Mouse (Mus musculus) monocyte, adult 5-6 weeks (primary cell): ENCODE data around the gene Ints4. TPM values are rescaled to one million over a fixed set of nuclear protein-coding genes. Genes with fewer than 3 reads are reported as not detected.

Experiments used
- ATAC-seq: fragments of 153-309, 156-312 bp; replicated peaks from 2 replicates; pipeline ENCODE4 v1.8.0; 2017; ENCODE audit warnings: mild to moderate bottlenecking; ENCODE audit not compliant: low TSS enrichment, insufficient number of reproducible peaks, severe bottlenecking, poor library complexity, low FRiP score
- total RNA-seq: library from RNA; stranded (forward); fragments of 200-1000, 200-491, 200-594 nt; gene quantifications from 3 replicates; pipeline ENCODE4 v1.2.3, GENCODE M21; 2017

The Ints4 gene
- total RNA-seq, 1 experiment from 2014 or later = 34.0 TPM

GRCm38 (mm10) chr7:97514786-97515185 lies 34.0 kb downstream of the Ints4 start:
- ATAC-seq = no peak

- ATAC-seq = no peak
Observed at GRCm38 (mm10) chr7:97519935-97520334, 39.2 kb downstream of the Ints4 start.

DNA sequence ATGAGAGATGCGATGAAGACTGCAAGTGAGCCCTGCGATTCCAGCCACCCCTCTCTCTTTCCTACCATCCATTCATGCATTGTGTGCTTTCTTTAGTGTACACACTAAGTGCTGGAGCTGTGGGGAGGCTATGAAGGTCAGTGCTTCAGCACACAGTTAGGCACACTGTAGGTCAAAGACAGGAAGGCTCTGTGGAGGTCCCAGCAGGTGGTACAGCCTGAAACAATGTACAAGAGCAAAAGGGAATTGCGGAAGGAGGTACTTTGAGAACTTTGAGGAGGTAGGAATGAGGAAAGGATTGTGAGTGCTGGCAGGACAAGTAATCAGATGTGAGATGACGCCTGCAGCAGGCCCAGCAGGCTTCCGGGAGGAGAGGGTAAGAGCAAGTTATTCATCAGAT lies 54.8 kb downstream of the Ints4 start:
- ATAC-seq = no peak

DNA sequence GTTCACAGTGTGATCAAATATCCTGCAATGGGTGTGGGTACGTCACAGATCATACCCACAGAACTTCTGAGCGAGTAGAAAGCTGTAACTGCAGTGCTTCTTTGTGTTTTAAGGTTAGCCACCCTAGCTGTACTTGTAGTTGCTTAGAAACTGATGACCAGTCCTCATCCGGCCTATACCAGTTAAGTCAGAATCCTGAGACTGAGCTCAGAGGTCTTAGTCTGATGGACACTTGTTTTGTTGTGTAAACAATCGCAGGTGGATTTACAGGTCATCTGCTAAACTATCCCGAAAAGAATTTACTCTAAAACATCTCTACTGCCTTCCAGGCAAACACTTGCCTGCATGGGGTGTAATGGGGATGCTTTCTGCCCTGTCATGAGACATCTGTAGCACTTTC lies 55.8 kb downstream of the Ints4 start:
- no peak for ATAC-seq

- no peak for ATAC-seq
Observed at GRCm38 (mm10) chr7:97546462-97546861, 65.7 kb downstream of the Ints4 start.

GRCm38 (mm10) chr7:97549301-97549700 lies 68.5 kb downstream of the Ints4 start:
- no peak for ATAC-seq

DNA sequence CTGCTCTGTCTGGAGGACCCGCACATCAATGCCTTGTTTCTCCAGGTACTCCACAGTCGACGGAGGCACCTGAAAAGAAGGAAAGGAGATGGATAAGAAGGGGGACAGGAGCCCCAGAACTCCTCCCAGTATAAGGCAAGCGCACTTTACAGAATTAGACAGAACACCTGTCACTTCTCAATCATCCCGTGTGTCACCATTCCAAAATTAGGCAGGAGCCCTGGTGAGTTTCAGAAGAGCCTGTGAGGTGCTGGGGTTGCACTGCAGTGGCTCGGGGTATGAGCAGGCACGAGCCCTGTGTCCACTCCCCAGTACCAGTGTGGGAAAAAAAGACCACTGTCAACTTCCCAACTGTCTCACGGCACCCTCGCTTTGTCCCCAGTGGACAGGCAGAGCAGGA lies 69.9 kb downstream of the Ints4 start:
- no peak for ATAC-seq

DNA sequence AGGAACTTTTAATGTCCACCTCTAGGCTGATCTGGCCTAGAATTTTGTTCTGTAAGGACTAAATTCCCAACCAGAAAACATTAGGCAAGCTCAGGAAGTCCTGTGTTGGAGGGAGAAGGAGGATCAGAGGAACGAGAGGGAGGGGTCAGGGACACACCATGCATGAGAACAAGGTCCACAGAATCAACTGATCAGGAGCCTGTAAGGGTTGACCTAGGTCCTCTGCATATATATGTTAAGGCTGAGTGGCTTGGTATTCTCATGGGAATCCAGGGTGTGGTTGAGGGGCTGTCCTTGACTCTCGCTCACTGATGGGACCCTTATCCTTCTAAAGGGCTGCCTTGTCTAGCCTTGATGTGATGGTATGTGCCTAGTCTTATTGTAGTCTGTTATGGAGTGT lies 82.8 kb downstream of the Ints4 start:
- no peak for ATAC-seq

DNA sequence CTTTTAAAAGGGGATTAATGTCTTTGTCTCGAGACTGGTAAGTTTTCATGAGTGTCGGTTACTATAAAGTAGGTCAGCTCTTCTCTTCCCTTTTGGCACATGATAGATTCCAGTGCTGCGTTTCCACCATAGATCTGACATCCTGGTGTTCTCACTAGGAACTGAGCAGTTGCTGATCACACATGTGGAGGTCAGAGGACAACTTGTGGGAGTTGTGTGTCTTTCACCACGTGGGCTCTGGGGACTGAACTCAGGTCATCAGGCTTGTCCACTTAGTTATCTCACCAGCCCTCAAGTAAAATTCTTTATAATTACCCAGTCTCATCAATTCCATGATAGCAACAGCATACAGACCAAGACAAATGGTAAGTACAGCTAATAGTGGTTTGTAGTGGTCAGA lies 88.6 kb downstream of the Ints4 start:
- ATAC-seq = no peak

DNA sequence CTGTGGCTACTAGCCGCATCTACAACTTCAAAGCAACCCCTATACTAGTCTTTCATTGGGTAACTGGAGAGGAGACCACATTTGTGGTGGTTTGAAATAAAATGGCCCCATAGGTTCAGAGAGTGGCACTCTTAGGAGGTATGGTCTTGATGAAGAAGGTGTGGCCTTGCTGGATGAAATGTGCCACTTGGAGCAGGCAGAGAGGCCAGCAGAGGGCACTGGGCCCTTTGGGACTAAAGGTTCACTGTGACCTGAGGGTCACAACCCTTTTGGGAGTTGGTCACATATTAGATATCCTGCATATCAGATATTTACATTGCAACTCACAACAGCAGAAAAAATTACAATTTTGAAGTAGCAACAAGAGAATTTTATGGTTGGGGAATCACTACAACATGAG lies 89.6 kb downstream of the Ints4 start:
- ATAC-seq = no peak

GRCm38 (mm10) chr7:97578361-97579066 lies 97.8 kb downstream of the Ints4 start:
- no peak for ATAC-seq

GRCm38 (mm10) chr7:97579067-97579975 lies 98.6 kb downstream of the Ints4 start, which contains the start of the genes Aamdc and Rsf1:
Gene Aamdc, minus strand, starts transcription at chr7:97579497.
Gene Rsf1, plus strand, starts transcription at chr7:97579889.
- peak; percentile 83 for ATAC-seq

DNA sequence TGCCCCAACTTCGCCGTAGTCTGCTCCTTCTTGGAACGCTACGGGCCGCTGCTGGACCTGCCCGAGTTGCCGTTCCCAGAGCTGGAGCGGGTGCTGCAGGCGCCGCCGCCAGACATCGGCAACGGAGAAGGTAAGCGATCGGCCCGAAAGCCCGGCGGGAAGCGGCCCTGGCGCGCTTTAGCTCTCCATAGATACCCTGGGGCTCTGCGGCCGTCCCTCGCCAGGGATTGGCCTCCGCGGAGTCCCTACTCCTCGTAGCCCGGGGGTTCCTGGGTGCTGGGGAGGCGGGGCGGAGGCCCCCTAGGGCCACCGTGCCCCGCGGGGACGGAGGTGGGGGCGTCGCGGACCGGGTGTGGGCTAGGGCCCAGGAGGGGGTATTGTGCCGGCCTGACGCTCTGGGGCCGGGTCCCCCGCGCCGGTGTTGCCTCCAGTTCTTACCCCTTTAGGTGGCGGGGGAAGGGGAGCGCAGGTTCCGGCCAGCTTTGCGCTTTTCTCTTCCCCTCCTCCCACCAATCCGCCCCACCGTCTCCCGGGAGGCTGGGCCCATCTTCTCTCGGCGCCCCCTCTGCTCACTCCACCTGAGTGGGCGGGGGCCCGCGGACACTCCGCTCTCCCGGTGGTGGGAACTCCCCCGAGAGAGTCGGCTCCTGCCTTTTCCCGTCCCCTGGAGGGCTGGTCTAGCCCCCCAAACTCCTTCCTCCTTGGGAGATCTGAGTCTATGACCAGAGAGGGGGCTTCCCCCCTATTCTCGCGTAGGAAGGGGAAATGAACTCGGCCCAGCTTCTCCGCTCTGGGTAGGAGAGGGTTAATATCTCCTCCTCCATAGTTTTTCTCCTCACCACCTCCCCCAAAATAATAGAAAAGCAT lies 99.5 kb downstream of the Ints4 start:
- 0 out of 2 replicates have a peak, but pooled peaks have one; percentile 4 for ATAC-seq

DNA sequence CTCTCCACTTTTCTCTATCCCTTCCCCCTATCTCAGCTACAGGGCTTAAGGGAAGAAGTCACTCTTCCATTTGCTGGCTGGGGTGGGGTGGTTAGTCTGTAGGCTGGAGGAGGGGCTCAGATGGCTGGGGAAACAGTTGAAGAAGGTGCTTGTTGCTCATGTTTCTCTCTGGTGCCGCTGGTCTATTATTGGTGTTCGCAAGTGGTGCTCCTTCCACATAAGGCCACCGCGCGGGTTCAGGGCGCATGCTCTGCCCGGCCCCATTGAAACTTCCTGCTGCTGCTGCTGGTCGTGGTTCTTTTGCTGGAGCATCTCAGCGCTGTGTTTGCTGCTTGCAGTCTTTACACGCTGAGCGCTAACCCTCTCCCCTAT lies 100.1 kb downstream of the Ints4 start:
- peak; percentile 88 for ATAC-seq

DNA sequence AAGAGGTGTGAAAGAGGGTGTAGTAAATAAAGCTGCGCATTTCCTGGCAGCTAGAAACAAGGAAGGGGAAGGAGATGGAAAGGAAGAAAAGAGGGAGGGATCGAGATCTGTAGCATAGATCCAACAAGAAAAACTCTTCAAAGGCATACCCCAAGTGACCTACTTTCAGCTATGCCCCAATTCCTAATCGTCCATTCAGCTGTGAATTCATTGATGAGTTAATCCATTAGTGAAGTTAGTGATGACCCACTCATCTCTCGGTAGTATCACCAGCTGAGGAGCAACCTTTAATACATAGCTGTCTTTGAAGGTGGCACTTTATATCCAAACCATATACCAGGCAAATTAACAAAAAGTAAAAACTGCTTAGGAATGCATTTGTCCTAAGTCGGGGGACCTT lies 107.8 kb downstream of the Ints4 start:
- ATAC-seq = no peak

DNA sequence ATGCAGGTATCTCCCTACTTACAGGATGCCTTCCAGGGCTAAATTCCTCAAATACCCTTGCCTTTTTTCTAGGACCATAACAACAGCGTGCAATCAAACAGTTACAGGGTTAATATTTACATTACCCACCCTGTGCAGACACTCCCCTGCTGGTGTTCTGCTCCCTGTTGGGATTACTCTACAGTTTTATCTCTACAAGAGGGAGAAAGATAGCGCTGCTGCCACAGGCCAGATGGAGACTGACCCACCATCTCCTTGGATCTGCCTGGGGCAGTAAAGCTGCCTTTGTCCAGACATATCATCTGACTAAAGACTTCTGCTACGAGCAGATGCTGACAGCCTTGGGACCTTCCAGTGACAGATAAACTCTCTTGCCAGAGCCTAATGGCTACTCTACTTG lies 109.7 kb downstream of the Ints4 start:
- no peak for ATAC-seq
